Mouse (Mus musculus) heart, embryonic 12.5 days (tissue): ENCODE measurements at regions not wholly inside any gene's neighbourhood (a gene's known extent, or its start where the extent isn't known, plus 50 kb on each side); places are given as distances from the start of the nearest gene placed in this dataset.
"Not testable (repeated sequence)": the region's sequence is repeated elsewhere in the genome, so short reads cannot be mapped to it uniquely, and the experiment has no call there.

Experiments
- ATAC-seq: fragments of 200-750 bp; cut with Nextera tagmentation; 2 replicates; pipeline ENCODE4 v1.8.0; 2017; ENCODE audit warnings: moderate TSS enrichment, moderate library complexity; ENCODE audit not compliant: insufficient number of reproducible peaks, low FRiP score
- H3K27ac ChIP-seq: fragments of 300-500 bp; sonication (generic); 2 replicates; pipeline ENCODE4 v1.5.1; 2016; ENCODE audit warnings: mild to moderate bottlenecking, moderate library complexity; ENCODE audit not compliant: poor library complexity, severe bottlenecking
- H3K27me3 ChIP-seq: fragments of 300-500 bp; sonication (generic); replicated peaks from 2 replicates; pipeline ENCODE4 v1.6.1; 2016; ENCODE audit warnings: mild to moderate bottlenecking, moderate library complexity
- H3K36me3 ChIP-seq: fragments of 300-500 bp; sonication (generic); 2 replicates; pipeline ENCODE4 v1.6.1; 2016; ENCODE audit warnings: mild to moderate bottlenecking, moderate library complexity
- H3K4me1 ChIP-seq: fragments of 300-500 bp; sonication (generic); replicated peaks from 2 replicates; pipeline ENCODE4 v1.6.1; 2016; ENCODE audit warnings: mild to moderate bottlenecking
- H3K4me2 ChIP-seq: fragments of 300-500 bp; sonication (generic); 2 replicates; pipeline ENCODE4 v1.6.1; 2016; ENCODE audit warnings: mild to moderate bottlenecking, moderate library complexity
- H3K4me3 ChIP-seq: fragments of 300-500 bp; sonication (generic); 2 replicates; pipeline ENCODE4 v1.5.1; 2016; ENCODE audit warnings: mild to moderate bottlenecking
- H3K9ac ChIP-seq: fragments of 300-500 bp; sonication (generic); 2 replicates; pipeline ENCODE4 v1.6.1; 2016; ENCODE audit warnings: mild to moderate bottlenecking, moderate library complexity
- H3K9me3 ChIP-seq: fragments of 300-500 bp; sonication (generic); replicated peaks from 2 replicates; pipeline ENCODE4 v1.6.1; 2016; ENCODE audit warnings: mild to moderate bottlenecking, moderate library complexity
- WGBS: fragments of 180-500 bp; shearing (Covaris S2); methylation state at CpG from one replicate; pipeline ENCODE4 v1.1.7; 2016; 5-methylcytosine and 5-hydroxymethylcytosine counted together

DNA sequence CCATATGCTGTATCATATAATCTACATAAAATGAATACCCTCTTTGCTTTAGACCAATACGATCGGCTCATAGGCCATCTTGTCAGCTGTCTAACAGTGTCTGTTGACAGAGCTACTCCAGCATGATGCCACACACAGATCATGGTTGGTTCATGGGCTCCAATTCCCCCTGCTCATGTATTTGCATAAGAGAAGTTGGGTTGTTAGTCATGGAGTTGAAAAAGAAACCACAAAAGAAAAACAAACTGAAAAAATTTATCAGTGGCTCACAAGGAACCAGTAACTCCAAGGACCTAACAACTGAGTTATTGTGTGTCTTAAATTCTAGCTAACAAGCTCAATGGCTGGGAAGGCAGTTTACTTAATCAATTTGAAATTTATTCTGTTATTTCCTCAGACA lies 176.1 kb upstream of the Arhgap18 start:
- no peak for ATAC-seq
- 74% methylated on average over 2 of the region's 2 CpGs for WGBS

DNA sequence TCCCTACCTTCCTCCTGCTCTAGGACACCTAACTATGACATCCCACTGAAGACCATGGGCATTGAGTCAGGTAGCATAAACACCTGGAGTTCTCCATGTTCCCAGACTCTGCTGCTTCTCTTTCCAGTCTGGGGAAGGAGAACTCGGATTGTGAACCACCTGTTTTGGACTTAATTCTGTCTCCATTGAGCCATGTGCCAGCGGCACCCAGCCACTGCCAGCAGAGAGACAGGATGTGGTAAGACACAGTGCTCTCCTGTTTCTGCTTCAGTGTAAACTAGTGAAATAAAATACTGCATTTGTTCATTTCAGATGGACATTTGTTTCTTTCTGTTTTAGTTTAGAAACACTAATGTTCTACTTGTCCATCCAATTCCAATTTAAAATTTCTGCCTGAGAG lies 168.1 kb upstream of the Arhgap18 start:
- Histone ChIP-seq H3K27me3 (no peaks in the 10 kb centered on the region), H3K4me3 (no peak overlapping the region), H3K9ac (no peak overlapping the region), H3K4me1 (no peaks in the 10 kb centered on the region), H3K36me3 (no peaks in the 10 kb centered on the region), H3K27ac (no peak overlapping the region), H3K9me3 (peaks cover 5% of the 10 kb centered on the region; the same call in 1 of the 2 replicates), H3K4me2 (no peak overlapping the region)
- no peak for ATAC-seq
- WGBS, result 66% methylated on average over 2 of the region's 2 CpGs

More for the DNA sequence above, 176.1 kb upstream of the Arhgap18 start:
- Histone ChIP-seq H3K9me3 (no peaks in the 10 kb centered on the region), H3K27ac (no peak overlapping the region), H3K36me3 (no peaks in the 10 kb centered on the region), H3K9ac (no peak overlapping the region), H3K4me3 (no peak overlapping the region), H3K4me1 (no peaks in the 10 kb centered on the region), H3K27me3 (no peaks in the 10 kb centered on the region), H3K4me2 (no peak overlapping the region)

GRCm38 (mm10) chr10:26607081-26607480 lies 146.1 kb upstream of the Arhgap18 start:
- not testable (repeated sequence) for H3K9ac ChIP-seq, H3K4me1 ChIP-seq, H3K4me2 ChIP-seq, H3K4me3 ChIP-seq, H3K27me3 ChIP-seq, ATAC-seq, H3K27ac ChIP-seq, H3K9me3 ChIP-seq, H3K36me3 ChIP-seq
- WGBS, result 75% methylated on average over 4 of the region's 4 CpGs

GRCm38 (mm10) chr10:26611246-26611645 lies 142.0 kb upstream of the Arhgap18 start:
- H3K27me3 ChIP-seq, result no peaks in the 10 kb centered on the region
- no peaks in the 10 kb centered on the region for H3K9me3 ChIP-seq
- no peak overlapping the region for H3K4me2 ChIP-seq
- ATAC-seq, result no peak
- H3K9ac ChIP-seq, result no peak overlapping the region
- no peaks in the 10 kb centered on the region for H3K4me1 ChIP-seq
- H3K4me3 ChIP-seq, result no peak overlapping the region
- no peak overlapping the region for H3K27ac ChIP-seq
- no peaks in the 10 kb centered on the region for H3K36me3 ChIP-seq

- Histone ChIP-seq H3K27me3 (no peaks in the 10 kb centered on the region), H3K27ac (no peak overlapping the region), H3K4me2 (no peak overlapping the region), H3K4me3 (no peak overlapping the region), H3K36me3 (no peaks in the 10 kb centered on the region), H3K9ac (no peak overlapping the region), H3K9me3 (no peaks in the 10 kb centered on the region), H3K4me1 (peaks cover 3% of the 10 kb centered on the region; the same call in 1 of the 2 replicates)
- WGBS, result 65% methylated on average over 4 of the region's 4 CpGs
- ATAC-seq, result no peak
Observed at GRCm38 (mm10) chr10:26630196-26630760, 122.9 kb upstream of the Arhgap18 start.

GRCm38 (mm10) chr10:26632266-26632665 lies 121.0 kb upstream of the Arhgap18 start:
- H3K36me3 ChIP-seq, result no peaks in the 10 kb centered on the region
- H3K9me3 ChIP-seq, result no peaks in the 10 kb centered on the region
- no peak overlapping the region for H3K27ac ChIP-seq
- no peak for ATAC-seq
- 89% methylated on average over 5 of the region's 5 CpGs for WGBS
- H3K4me2 ChIP-seq, result no peak overlapping the region
- H3K27me3 ChIP-seq, result no peaks in the 10 kb centered on the region
- no peak overlapping the region for H3K4me3 ChIP-seq
- H3K4me1 ChIP-seq, result peaks cover 3% of the 10 kb centered on the region; the same call in 1 of the 2 replicates
- H3K9ac ChIP-seq, result no peak overlapping the region

GRCm38 (mm10) chr10:26637459-26637858 lies 115.8 kb upstream of the Arhgap18 start:
- no peaks in the 10 kb centered on the region for H3K4me1 ChIP-seq
- no peak overlapping the region for H3K27ac ChIP-seq
- no peaks in the 10 kb centered on the region for H3K27me3 ChIP-seq
- no peak overlapping the region for H3K9ac ChIP-seq
- 53% methylated on average over 3 of the region's 3 CpGs for WGBS
- no peaks in the 10 kb centered on the region for H3K36me3 ChIP-seq
- no peaks in the 10 kb centered on the region for H3K9me3 ChIP-seq
- H3K4me2 ChIP-seq, result no peak overlapping the region
- no peak for ATAC-seq
- H3K4me3 ChIP-seq, result no peak overlapping the region

DNA sequence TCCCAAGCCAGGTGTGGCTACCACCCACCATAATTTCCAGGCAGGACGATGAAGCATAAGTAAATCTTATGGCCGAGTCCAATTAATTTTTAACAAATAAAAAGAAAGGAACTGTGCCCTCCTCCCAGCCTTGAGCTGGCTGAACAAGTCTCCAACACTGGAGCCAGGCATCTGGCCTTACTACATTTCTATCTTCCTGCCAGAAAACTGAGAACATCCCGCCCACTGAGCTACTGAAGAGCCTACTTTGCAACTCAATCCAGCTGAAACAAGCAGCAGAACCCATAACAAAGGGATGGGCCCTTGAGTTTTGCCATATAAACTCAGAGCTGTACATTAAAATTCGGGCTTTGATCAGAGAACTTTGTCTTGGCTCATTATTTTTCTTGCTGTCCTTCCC lies 115.2 kb upstream of the Arhgap18 start:
- WGBS, result 60% methylated on average over 4 of the region's 4 CpGs
- Histone ChIP-seq H3K36me3 (no peaks in the 10 kb centered on the region), H3K9me3 (no peaks in the 10 kb centered on the region), H3K4me3 (no peak overlapping the region), H3K9ac (no peak overlapping the region), H3K4me2 (no peak overlapping the region), H3K27me3 (no peaks in the 10 kb centered on the region), H3K4me1 (no peaks in the 10 kb centered on the region), H3K27ac (no peak overlapping the region)
- ATAC-seq, result no peak

- WGBS, result 81% methylated on average over 3 of the region's 3 CpGs
- Histone ChIP-seq H3K9me3 (no peaks in the 10 kb centered on the region), H3K36me3 (no peaks in the 10 kb centered on the region), H3K9ac (no peak overlapping the region), H3K4me3 (no peak overlapping the region), H3K27me3 (no peaks in the 10 kb centered on the region), H3K27ac (no peak overlapping the region), H3K4me1 (no peaks in the 10 kb centered on the region), H3K4me2 (no peak overlapping the region)
- ATAC-seq, result no peak
Observed at GRCm38 (mm10) chr10:26639118-26639517, 114.1 kb upstream of the Arhgap18 start.

DNA sequence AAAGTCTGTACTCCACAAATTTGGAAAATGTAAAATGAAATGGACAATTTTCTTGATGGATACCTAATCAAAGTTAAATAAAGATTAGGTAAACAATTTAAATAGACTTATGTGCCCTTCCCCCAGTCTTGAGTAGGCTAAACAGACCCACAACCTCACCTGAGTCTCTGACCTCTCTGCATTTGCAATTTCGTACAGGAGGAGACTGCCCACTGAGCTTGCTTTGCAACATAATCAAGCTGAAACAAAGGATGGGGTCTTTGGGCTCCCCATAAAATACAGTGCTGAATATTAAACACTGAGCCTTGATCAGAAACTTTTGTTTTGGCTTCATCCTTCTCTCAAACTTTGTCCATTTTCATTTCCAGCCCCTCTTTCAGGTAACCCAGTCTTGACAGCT lies 100.1 kb upstream of the Arhgap18 start:
- Histone ChIP-seq H3K27me3 (no peaks in the 10 kb centered on the region), H3K9ac (no peak overlapping the region), H3K4me2 (no peak overlapping the region), H3K9me3 (no peaks in the 10 kb centered on the region), H3K36me3 (no peaks in the 10 kb centered on the region), H3K27ac (no peak overlapping the region), H3K4me3 (no peak overlapping the region), H3K4me1 (no peaks in the 10 kb centered on the region)
- no peak for ATAC-seq
- WGBS, result 65% methylated on average over 1 of the region's 1 CpGs

GRCm38 (mm10) chr10:26664270-26664669 lies 89.0 kb upstream of the Arhgap18 start:
- H3K4me2 ChIP-seq, result no peak overlapping the region
- H3K4me1 ChIP-seq, result no peaks in the 10 kb centered on the region
- no peaks in the 10 kb centered on the region for H3K27me3 ChIP-seq
- H3K36me3 ChIP-seq, result no peaks in the 10 kb centered on the region
- no peak overlapping the region for H3K27ac ChIP-seq
- H3K9ac ChIP-seq, result no peak overlapping the region
- no peak overlapping the region for H3K4me3 ChIP-seq
- no peaks in the 10 kb centered on the region for H3K9me3 ChIP-seq
- no peak for ATAC-seq

- no peak overlapping the region for H3K9ac ChIP-seq
- H3K36me3 ChIP-seq, result no peaks in the 10 kb centered on the region
- ATAC-seq, result no peak
- H3K4me3 ChIP-seq, result no peak overlapping the region
- no peak overlapping the region for H3K4me2 ChIP-seq
- no peaks in the 10 kb centered on the region for H3K27me3 ChIP-seq
- 53% methylated on average over 4 of the region's 4 CpGs for WGBS
- H3K4me1 ChIP-seq, result no peaks in the 10 kb centered on the region
- no peaks in the 10 kb centered on the region for H3K9me3 ChIP-seq
- no peak overlapping the region for H3K27ac ChIP-seq
Observed at GRCm38 (mm10) chr10:26679500-26680227, 73.6 kb upstream of the Arhgap18 start.
